In genomic region chr6:22688678-22689126, GRCm38 (mm10) we compare ENCODE assay signal across 9 mouse cellular contexts.
DNase-seq lines count a peak whose midpoint lies in the region; ATAC-seq and TF ChIP-seq lines count a peak whose summit lies in the region.
"Had no signal": no experiment of that assay in that cellular context is flagged by ENCODE, and none has a peak within 500 bp of the region (broad histone marks: within the 10 kb centered on the region; RNA-seq: fewer than 3 reads in every experiment).

No protein-coding gene starts in this region.

- H3K9ac ChIP-seq in kidney, embryonic 15.5 days = no peak overlapping the region
- H3K9ac ChIP-seq in kidney, embryonic 14.5 days (ENCODE audit: low read depth, low read length) = no peak overlapping the region
- no peak overlapping the region for H3K9ac ChIP-seq in forebrain, postnatal 0 days

- H3K4me3 ChIP-seq in kidney, embryonic 15.5 days (replicated peaks) = no peak overlapping the region
- H3K4me3 ChIP-seq in kidney, embryonic 14.5 days (ENCODE audit: low read length) = no peak overlapping the region
- H3K4me3 ChIP-seq in forebrain, postnatal 0 days (ENCODE audit: low read depth, low read length) = no peak overlapping the region

- H3K27me3 ChIP-seq in kidney, embryonic 15.5 days = no peaks in the 10 kb centered on the region
- H3K27me3 ChIP-seq in kidney, embryonic 14.5 days (ENCODE audit: control insufficient read depth, insufficient read depth, low read length) = no peaks in the 10 kb centered on the region
- no peaks in the 10 kb centered on the region for H3K27me3 ChIP-seq in forebrain, postnatal 0 days (ENCODE audit: insufficient read depth, low read length)

- 61% methylated on average over 7 of the region's 7 CpGs for WGBS in kidney, embryonic 15.5 days
- 64% methylated on average over 7 of the region's 7 CpGs for WGBS in kidney, embryonic 14.5 days
- WGBS in forebrain, postnatal 0 days = 32% methylated on average over 7 of the region's 7 CpGs

- H3K36me3 ChIP-seq in kidney, embryonic 15.5 days = no peaks in the 10 kb centered on the region
- H3K36me3 ChIP-seq in kidney, embryonic 14.5 days (ENCODE audit: control insufficient read depth, insufficient read depth, low read length) = no peaks in the 10 kb centered on the region
- no peaks in the 10 kb centered on the region for H3K36me3 ChIP-seq in forebrain, postnatal 0 days (ENCODE audit: insufficient read depth)

- H3K4me2 ChIP-seq in kidney, embryonic 15.5 days = no peak overlapping the region
- no peak overlapping the region for H3K4me2 ChIP-seq in kidney, embryonic 14.5 days (replicated peaks; ENCODE audit: low read depth, low read length)
- H3K4me2 ChIP-seq in forebrain, postnatal 0 days (ENCODE audit: low read depth) = no peak overlapping the region

- H3K27ac ChIP-seq in kidney, embryonic 15.5 days = no peak overlapping the region
- H3K27ac ChIP-seq in kidney, embryonic 14.5 days (ENCODE audit: low read depth, low read length) = no peak overlapping the region
- no peak overlapping the region for H3K27ac ChIP-seq in forebrain, postnatal 0 days (ENCODE audit: low read depth, low read length)
- H3K27ac ChIP-seq: macrophage had no signal

- TF ChIP-seq CTCF in forebrain, postnatal 0 days (IDR thresholded peaks at IDR 0.05; ENCODE audit: low read depth) = no peak

- peak; percentile 73 for DNase-seq in brain, adult 2 months (ENCODE audit: low read depth, low spot score)
- DNase-seq in cerebellum, adult 8-10 months = peak; percentile 26
- DNase-seq in forebrain, postnatal 0 days = peak; percentile 51
- no peak for DNase-seq in spleen, postnatal 10 days (ENCODE audit: low spot score in 2 of 2)
- no peak for DNase-seq in B cell, adult 2 months
- DNase-seq in ovary, postnatal 14 days (ENCODE audit: low spot score) = no peak

- no peaks in the 10 kb centered on the region for H3K4me1 ChIP-seq in kidney, embryonic 15.5 days
- no peaks in the 10 kb centered on the region for H3K4me1 ChIP-seq in kidney, embryonic 14.5 days (ENCODE audit: control insufficient read depth, insufficient read depth, low read length)
- H3K4me1 ChIP-seq in forebrain, postnatal 0 days (ENCODE audit: insufficient read depth) = no peaks in the 10 kb centered on the region

- no peaks in the 10 kb centered on the region for H3K9me3 ChIP-seq in kidney, embryonic 15.5 days (replicated peaks)
- no peaks in the 10 kb centered on the region for H3K9me3 ChIP-seq in kidney, embryonic 14.5 days (ENCODE audit: control insufficient read depth, low read length)
- no peaks in the 10 kb centered on the region for H3K9me3 ChIP-seq in forebrain, postnatal 0 days (ENCODE audit: low read length)

- ATAC-seq in kidney, embryonic 15.5 days (replicated peaks; ENCODE audit: low FRiP score) = peak; percentile 67
- ATAC-seq in kidney, embryonic 14.5 days (ENCODE audit: low FRiP score, low TSS enrichment) = no peak
- ATAC-seq in forebrain, postnatal 0 days = 0 out of 2 replicates have a peak, but pooled peaks have one; percentile 16

Comparison
In these comparisons a context has a peak if more than half of its experiments do, and no peak if none do; other contexts are left out.
1. DNase-seq: peak in brain, adult 2 months (single experiment), cerebellum, adult 8-10 months (single experiment) and forebrain, postnatal 0 days (single experiment); none in spleen, postnatal 10 days (0 of 2), B cell, adult 2 months (0 of 2) and ovary, postnatal 14 days (single experiment).